Mouse (Mus musculus): Measurements from ENCODE around the gene H2afj.
A peak's percentile ranks its signal among the peaks of the same experiment; 100 is the strongest.
"Not testable (repeated sequence)": the region's sequence is repeated elsewhere in the genome, so short reads cannot be mapped to it uniquely, and the experiment has no call there.

Gene H2afj

DNA sequence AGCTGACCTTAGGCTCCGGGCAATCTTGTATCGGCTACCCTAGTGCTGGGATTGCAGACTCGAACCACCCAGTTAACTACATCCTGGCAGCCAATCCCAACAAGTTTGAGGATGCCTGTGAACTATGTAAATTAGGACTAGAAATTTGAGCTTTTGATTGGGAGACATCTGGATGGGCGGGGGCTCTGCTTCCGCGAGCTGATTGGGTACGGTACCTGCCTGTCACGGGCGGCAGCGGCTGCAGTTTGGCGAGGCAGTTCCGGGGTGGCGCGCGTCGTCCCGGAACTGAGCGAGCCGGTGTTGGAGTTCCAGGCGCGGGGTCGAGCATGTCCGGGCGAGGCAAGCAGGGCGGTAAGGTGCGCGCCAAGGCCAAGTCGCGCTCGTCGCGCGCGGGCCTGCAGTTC, at the start of gene H2afj:
Gene H2afj, plus strand, starts transcription at position 231 of the 404 bp plus-strand sequence.
- DNase-seq (ENCODE audit: low spot score in 2 of 2) = peak; percentile 95 to 96

GRCm38 (mm10) chr6:136763912-136764311, 44.1 kb upstream of the H2afj start:
- DNase-seq (ENCODE audit: low spot score in 2 of 2) = no peak

DNA sequence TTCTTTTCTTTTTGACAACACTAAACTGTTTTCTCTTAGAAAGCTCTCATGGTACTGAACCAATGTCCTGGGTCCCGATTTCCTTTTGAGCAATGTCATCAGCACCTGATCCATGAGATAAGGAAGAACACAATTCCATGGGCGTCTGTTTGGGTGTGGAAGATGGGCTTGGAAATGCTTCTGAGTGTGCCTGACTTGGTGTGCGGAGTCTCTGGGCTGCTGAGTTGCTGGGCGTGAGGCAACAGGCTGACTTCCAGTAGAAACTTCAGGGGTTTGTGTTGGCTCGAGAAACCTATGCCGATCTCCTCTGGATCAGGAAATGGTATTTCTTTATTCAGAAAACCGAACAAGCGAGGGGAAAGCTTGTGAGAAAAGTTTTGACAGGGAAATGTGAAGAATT, 38.9 kb upstream of the H2afj start:
- DNase-seq (ENCODE audit: low spot score in 2 of 2) = no peak

GRCm38 (mm10) chr6:136769859-136770258, 38.2 kb upstream of the H2afj start:
- no peak for DNase-seq (ENCODE audit: low spot score in 2 of 2)

DNA sequence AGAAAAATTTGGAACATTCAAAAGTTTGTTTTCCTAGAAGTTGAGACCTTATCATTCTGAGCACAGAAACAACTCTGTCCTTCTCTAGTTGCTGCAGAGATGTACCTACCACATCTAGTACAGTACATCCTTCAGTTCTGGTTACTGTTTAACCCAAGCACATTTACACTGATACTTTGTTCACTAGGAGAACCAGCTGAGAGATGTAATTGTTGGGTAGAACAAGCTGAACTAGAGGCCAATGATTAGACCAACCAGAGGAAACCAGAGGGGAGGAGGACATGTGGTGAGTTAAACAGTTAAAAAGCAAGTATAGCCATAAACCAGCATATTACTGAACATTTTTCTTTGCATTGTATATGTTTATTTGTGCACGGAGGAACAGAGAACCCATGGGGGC, 31.7 kb upstream of the H2afj start:
- DNase-seq (ENCODE audit: low spot score in 2 of 2) = no peak

DNA sequence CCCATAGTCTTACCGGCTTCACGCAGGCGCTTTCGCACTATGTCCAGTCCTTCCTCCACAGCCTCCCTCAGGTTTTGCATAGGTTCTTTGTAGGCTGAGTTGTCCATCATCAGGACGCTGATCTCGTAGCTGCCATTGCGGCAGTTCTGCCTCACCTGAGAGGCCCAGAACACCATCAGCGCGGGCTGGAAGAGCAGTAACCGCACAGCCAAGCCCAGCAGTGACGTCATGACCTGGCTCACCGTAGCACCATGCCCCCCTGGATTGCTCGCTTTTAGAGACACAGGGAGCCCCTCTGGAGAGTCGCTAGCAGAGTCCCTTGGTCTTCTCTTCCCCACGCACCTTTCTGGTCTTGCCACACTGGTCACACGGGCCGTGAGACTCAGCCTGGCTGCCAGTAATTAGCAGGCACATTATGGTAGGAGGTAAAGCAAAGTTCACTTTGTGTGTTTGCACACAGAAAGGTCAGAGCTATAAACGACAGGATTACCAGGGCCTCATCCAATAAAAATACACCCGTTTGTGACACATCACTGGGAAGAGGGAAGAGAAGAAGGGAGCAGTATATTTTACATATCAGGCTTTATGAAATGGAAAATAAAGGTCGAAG, 26.6 kb upstream of the H2afj start, which contains the start of gene Gucy2c:
Gene Gucy2c, minus strand, starts transcription at position 389 of the 610 bp plus-strand sequence.
- DNase-seq (ENCODE audit: low spot score in 2 of 2) = no peak

DNA sequence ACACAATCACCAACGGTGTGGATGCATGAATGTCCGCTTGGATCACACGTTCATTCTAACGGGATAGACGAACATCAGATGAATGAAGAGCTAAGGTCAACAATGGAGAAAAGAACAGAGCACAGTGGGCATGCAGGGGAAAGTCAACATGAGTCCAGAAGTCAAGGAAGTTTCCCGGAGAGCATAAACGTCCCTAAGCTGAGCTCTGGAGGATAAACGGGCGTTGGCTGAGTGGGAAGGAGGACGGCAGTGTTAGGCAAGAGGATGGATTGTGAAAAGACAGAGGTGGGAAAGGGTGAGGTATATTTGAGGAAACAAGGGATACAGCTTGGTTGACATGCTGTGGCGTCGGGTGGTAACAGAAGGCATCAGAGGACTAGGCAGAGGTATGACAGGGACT, 25.9 kb upstream of the H2afj start:
- no peak for DNase-seq (ENCODE audit: low spot score in 2 of 2)

- DNase-seq (ENCODE audit: low spot score in 2 of 2) = peak; percentile 24 to 49
These were observed 25.3 kb upstream of the H2afj start for GRCm38 (mm10) chr6:136782761-136783160.

DNA sequence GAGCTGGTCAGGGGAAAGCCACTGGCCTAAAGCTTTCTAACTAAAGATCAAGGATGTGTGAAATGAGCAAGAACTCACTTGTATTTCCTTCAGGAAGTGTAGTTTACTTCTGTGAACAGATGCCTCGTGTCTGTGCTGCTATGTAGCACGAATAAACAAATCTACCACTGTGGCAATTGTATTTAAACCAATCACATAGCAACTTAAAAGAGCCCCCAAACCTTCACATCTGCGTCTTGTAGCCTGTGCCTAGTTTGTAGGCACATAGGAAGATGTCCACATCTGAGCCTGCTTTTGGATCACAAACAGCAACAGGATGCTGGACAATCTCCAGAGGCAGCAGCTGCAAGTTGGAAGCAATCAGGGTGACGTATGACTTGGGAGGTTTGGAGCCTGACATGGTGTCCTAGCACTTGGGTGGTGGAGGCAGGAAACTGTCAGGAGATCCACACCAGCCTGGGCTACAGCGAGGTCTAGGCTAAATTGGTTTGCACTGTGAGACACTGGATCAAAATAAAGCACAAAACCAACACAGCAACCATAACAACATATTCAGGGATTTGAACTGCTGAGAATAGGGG, 18.6 kb upstream of the H2afj start:
- no peak for DNase-seq (ENCODE audit: low spot score in 2 of 2)

GRCm38 (mm10) chr6:136792884-136793758, 14.9 kb upstream of the H2afj start:
- no peak for DNase-seq (ENCODE audit: low spot score in 2 of 2)

GRCm38 (mm10) chr6:136793831-136794525, 14.1 kb upstream of the H2afj start:
- DNase-seq (ENCODE audit: low spot score in 2 of 2) = no peak

DNA sequence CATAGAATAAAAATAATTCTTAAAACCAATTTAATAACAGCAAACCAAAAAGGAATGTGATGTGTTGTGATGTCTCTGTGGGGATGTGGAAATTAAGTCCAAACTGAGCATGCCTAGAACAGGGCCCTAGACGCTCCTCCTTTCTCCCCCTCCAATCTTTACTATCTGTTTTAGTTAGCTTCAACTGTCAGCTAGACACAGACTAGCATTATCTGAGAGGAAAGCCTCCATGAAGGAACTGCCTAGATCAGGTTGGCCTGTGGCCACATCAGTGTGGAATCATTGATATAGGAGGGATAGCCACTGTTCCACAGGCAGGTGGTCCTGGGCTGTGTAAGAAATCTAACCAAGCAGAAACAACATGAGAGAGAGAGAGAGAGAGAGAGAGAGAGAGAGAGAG, 12.9 kb upstream of the H2afj start:
- DNase-seq (ENCODE audit: low spot score in 2 of 2) = no peak

GRCm38 (mm10) chr6:136795850-136796249, 12.2 kb upstream of the H2afj start:
- no peak for DNase-seq (ENCODE audit: low spot score in 2 of 2)

DNA sequence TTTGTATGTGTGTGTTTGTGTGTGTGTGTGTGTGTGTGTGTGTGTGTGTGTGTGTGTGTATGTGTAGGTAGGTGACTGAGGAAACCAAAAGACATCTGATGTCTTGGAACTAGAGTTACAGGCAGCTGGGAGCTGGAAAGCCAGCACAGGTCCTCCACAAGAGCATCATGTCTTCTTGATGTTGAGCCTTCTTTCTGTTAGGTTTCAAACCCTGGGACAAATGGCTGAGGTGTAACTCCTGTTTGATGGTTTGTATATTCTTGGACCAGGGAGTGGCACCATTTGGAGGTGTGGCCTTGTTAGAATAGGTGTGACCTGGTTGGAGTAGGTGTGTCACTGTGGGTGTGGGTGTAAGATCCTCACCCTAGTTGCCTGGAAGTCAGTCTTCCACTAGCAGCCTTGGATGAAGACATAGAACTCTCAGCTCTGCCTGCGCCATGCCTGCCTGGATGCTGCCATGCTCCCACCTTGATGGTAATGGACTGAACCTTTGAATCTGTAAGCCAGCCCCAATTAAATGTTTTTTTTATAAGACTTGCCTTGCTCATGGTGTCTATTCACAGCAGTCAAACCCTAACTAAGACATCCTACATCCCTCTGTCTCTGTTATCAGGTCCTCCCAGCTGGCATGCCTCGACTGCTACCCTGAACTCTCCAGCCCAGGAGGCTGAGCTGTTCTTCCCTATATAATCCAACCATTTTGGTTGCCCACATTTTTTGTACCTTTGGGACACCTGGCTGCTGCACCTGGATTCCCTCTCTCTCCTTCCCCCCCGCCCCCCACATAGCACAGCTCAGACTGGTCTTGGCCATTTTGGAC, 10.0 kb upstream of the H2afj start:
- not testable (repeated sequence) for DNase-seq (ENCODE audit: low spot score in 2 of 2)

- DNase-seq (ENCODE audit: low spot score in 2 of 2) = no peak
These were observed 7.3 kb upstream of the H2afj start for GRCm38 (mm10) chr6:136800710-136801109.

DNA sequence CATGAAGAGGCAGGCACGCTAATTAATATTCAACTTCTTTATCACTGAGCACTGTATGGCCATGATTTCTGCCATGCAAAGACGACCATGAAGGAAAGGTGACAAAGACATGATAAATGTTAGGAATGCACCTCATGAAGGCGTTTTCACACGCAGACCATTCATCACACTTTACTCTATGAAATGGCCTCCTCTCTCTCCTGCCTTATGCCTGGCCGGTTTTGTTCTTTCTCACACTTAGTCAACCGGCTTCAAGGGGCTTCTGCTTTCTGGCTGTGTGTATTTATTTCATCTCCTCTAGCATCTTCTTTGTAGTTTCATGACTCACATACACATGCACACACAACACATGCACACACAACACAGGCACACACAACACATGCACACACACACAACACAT, 6.8 kb upstream of the H2afj start:
- no peak for DNase-seq (ENCODE audit: low spot score in 2 of 2)

DNA sequence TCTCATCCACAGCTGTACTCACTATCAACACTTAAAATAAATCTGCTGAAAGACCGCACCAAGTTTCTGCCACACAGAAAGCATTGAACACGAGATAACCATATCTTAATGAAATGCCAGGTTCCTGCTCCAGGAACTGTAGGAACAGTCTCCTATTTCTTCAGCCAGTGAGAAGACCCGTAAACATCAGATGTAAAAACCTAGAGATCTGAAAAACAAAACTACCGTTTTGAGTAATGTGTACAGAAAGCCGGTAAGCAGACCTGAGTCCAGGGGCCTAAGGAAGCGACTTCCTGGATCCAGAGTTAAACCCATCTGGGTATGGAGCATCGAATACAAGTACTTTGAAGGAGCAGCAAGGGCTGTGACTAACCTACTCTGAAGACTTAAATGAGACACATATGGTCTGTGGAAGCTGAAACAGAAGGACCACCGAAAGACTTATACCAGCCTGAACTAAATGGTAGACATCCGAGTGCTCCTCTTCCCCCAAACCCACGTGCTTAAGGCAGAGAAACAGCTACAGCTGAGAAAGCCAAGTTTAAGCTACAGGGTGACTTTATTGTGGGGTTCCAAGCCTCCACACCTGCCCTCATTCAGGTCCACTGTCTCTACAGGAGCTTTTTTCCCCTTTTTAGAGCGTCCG, 4.8 kb upstream of the H2afj start:
- no peak for DNase-seq (ENCODE audit: low spot score in 2 of 2)

DNA sequence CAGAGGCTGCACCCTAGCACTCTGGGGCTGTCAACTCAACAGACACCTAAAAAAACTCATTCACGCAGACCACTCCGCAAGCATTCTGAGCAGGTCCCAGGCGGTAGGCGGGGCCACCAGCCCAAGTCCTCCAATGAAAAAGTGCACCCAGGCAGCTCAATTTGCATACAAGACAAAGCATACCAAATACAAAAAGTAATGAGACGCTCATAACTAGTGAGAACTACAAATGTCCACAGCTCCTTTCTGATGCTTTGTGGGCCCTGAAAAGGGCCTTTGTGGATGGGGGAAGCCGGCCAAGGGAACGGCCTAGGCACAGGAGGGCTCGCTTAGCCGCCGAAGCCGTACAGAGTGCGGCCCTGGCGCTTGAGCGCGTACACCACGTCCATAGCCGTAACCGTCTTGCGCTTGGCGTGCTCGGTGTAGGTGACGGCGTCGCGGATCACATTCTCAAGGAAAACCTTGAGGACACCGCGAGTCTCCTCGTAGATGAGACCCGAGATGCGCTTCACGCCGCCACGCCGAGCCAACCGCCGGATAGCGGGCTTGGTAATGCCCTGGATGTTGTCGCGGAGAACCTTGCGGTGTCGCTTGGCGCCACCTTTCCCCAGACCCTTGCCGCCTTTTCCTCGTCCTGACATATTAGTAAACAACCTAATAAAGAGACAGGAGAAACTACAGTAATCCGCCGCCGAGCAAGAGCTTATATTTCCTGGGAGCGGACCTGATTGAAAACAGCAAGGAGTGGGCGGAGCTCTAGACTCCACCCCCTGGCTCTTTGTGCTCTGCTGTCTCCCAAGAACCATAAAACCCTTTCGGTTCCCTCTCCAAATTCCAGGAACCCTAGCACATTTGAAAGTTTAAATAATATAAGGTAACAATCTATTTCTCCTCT, 4.1 kb upstream of the H2afj start, which contains the start of gene Hist4h4:
Gene Hist4h4, minus strand, starts transcription at position 677 of the 895 bp plus-strand sequence.
- peak; percentile 93 to 95 for DNase-seq (ENCODE audit: low spot score in 2 of 2)

DNA sequence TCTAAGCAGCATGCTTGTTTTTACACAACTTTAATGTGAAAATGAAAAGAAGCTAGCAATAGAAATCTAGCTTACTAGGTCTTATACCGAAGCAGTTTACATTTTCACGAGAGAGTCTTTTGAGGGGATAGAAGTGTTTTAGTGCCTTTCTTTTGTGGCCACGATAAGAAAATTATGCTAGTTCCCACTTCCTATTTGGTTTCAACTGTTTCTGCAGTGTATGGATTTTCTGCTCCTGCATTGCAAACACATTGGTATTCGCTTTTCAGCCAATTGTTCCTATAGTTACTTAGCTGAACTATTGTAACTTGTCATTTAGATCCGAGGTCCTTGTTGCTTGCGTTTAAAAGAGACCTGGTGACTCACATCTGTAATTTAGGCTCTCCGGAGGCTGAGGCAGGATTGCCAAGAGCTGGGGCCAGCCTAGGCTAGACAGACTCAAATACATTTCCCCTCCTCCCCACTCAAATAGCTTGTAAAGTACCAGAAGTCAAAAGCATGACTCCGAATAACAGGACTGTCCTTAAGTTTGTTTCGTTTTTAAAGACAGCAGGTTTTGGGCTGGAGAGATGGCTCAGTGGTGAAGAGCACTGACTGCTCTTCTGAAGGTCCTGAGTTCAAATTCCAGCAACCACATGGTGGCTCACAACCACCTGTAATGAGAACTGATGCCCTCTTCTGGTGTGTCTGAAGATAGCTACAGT, 3.2 kb upstream of the H2afj start:
- DNase-seq (ENCODE audit: low spot score in 2 of 2) = no peak

Measured in right cerebral cortex, postnatal 36 days (tissue).